Mouse (Mus musculus) urinary bladder, adult 18-20 months (tissue): ENCODE results near the gene Spen.

Experiments
- DNase-seq, 2 experiments: peaks; one replicate each; pipeline ENCODE4 v3.0.0; 2022; ENCODE audit warnings: low spot score in 2 of 2, mixed read lengths in 2 of 2

Gene Spen

DNA sequence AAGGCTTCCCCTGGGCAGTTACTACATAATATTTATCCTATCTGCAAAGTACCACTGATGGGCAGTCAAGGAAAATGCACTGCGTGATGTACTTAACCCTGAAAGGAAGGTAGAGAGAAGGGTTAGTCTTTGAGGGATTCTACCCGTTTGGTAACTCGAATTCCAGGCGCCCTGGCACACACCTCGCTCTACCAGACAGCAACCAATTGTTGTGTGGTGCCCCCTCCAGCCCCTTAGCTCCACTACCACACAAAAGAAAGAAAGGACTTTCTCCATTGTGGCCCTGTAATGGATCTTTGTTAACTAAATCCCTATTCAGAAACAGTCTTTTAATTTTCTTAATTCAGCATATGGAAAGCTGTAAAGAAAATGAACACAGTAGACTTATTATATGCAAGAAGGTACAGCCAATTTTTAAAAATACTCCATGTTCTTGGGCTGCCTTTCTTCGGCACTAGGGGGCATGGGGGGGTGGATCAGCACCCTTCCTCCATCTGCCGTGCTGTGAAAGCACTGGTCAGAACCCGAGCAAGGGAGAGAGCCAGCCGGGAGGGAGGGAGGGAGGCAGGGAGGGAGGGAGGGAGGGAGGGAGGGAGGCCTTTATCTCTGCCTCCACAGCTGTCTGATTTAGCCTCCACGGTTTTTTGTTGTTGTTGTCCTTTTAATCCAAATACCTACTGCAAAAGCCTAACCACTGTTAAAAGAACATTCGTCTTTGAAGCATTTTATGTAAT, 3.3 kb downstream of the Spen start:
- peak in 1 of 2 experiments; percentile 16 for DNase-seq

DNA sequence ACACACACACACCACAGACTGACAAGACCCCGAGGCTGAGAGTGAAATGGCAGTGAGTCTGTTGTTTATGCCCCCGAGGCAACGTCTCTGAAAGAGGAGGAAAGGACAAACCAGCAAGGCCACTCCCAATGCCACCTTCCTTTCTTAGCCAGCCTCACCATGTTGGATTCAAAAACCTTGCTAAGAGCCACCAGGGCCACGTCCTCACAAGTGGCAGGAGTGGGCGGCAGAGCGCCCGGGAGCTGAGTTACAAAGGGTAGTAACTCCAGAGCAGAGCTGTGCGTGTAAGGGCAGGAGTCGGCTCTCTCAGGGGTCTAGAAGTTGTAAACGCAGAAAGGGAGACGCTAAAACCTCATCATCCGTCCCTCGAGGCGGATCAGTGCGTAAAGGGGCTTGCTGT, 7.4 kb downstream of the Spen start:
- no peak for DNase-seq

DNA sequence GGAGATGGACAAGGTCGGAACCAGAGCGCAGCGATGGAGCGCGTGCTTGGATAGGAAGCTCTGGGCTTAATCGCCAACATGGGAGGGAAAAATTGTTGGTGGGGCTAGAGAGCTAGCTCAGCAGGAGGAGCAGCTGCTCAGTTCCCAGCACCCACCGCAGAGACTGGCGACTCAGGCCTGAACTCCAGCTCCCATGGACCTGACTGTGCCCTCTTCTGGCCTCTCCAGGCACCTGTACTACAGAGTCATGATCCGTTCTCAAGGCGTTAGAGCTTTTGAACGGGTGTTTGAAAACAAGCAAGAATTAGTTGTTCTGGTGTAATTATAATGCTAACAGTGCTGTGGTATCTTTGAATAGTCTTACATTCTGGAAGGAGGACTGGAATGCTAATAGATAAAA, 9.5 kb downstream of the Spen start:
- no peak for DNase-seq

DNA sequence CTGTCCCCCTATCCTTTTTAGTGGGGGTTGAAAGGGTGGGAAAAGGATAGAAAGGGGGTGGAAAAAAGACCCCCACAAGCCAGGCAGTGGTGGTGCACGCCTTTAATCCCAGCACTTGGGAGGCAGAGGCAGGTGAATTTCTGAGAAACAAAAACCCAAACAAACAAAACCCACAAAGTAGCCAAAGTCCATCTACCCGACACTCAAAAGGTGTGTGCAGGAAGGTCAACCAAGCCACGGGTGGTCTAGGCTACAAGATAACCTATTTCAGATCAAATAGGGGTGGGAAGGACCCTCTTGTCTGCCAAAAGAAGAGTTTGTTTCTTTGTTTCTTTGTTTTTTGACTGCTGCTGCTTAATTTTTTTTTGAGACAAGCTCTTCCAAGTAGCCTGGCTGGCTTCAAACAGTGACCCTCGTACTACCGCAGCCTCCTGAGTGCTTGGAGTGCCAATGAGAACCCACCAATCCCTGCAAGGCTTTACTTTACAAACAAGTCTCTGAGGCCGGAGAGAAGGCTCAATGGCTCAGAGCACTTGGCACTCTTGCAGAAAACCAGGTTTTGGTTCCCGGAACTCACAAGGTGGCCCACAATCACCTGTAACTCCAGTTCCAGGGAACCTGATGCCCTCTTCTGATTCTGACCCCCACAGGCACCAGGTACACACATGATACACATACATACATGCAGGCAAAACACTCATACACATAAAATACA, 11.3 kb downstream of the Spen start:
- no peak for DNase-seq

DNA sequence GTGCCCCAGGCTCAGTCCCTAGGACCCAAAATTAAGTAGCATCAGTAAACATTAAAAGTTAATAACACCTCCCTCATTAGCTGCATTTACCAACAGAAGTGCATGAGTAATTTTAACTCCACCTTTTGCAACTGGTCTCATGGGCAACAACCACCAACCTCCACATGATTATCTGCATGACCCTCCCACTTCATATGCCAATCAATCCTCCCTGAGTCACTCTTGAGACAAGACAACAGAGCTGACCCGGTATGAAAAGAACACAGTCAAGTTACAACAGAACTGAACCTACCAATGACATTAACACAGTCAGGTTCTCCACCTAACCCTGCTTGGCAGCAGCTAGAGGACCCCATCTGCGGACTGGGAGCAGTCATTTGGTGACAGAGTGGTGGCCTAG, 12.5 kb downstream of the Spen start:
- no peak for DNase-seq

DNA sequence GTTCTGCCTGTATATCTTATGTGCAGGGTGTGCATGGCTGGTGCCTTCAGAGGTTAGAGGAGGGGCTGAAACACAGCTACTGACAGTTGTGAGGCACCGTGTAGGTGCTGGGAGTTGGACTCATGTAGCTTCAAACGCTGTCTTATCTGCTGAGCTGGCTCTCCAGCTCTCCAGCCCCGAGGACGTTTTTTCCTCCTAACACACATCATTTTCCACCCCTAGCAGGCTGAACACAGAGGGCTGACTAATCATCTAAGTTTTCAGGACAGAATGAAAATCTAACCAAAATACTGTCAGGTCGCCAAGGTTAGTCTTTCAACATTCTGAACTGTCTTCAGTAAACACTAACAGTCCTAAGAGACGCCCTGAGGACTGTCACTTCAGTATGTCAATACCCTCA, 13.7 kb downstream of the Spen start:
- DNase-seq: no peak

DNA sequence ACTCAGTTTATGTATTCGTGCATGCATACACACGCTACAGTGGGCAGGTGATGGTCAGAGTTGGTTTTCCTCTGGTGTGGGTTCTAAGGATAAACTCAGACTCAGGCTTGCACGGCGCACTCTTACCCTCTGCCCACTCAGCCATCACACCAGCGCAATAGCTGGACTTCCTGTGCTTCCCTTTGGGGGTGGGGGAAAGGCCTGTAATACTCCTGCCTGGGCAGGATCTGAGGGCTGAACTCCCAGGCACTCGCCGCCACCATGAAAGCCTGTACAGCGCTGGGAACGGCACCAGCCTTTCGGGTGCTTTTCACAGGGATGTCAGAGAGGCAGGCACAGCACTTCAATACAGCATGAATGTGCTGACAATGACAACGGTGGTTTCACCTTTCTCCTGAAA, 15.3 kb downstream of the Spen start:
- no peak for DNase-seq

DNA sequence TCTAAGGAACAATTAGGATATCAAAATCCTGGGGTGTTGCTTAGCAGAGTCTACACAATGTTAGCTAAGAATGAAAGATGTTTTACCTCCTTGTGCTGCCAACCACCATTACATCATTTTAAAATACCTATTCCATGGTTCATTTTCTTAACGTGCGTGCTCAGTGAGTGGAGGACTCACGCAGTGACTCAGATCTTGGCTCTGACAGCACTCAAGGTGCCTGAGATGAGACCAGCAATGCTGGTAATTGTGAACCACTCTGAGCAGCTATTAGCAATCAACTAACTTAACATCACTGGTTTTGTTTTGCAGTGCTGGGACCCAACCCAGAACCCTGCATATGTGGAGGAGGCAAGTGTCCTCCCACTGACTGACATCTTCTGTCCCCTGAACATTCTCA, 20.0 kb downstream of the Spen start:
- no peak for DNase-seq

DNA sequence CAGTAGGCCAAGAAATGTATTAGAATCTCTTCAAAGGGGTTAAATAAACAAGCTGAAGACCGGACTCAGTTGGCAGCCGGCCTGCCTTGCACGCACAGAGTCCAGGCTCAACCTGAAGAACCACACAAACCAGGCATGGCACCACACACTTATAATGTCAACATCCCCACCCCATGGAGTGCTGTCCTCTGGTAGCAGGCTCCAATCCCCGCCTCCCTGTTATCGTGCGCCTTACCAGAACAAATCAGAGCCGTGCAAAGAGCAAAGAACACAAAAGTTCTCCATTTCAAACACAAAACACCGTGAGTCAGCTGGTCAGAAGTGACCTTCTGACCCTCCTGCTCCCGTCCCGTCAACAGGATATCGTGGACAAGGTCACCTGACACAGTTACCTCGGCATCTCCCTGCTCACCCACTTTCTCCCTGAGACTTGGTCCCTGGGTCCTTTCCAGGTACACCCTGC, 24.2 kb downstream of the Spen start:
- peak; percentile 64 to 86 for DNase-seq

DNA sequence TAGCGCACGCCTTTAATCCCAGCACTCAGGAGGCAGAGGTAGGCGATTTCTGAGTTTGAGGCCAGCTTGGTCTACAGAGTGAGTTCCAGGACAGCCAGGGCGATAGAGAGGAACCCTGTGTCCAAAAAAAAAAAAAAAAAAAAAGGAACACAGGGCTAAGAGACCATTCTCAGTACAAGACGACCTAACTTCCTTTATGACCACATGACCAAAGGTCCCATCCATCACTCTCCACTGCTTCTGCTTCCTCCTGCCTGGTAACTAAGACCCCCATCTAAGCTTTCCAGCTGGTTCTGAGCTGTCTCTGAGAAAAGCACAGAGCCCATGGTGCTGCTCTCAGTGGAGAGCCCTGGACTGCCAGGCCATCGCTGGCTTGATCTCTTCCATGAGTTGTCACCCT, 26.3 kb downstream of the Spen start:
- no peak for DNase-seq

DNA sequence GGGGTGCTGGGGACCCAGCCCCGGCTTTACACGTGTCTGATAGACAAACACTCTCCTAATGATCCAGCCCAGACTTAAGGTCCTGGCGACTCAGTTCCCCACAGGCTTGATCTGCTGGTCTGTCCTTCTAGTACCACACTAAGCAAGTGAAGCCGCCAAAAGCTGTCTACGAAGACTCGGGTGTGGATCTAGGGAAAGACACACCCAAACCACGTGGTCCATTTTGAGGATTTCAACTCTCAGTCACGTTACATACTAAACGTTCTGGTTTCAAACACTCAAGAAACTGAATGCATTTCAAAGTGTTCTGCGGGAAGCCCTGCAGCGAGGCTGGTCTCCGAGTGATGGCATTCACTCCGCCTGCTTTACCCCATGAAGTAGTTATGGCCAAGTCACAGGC, 27.9 kb downstream of the Spen start:
- DNase-seq: no peak

DNA sequence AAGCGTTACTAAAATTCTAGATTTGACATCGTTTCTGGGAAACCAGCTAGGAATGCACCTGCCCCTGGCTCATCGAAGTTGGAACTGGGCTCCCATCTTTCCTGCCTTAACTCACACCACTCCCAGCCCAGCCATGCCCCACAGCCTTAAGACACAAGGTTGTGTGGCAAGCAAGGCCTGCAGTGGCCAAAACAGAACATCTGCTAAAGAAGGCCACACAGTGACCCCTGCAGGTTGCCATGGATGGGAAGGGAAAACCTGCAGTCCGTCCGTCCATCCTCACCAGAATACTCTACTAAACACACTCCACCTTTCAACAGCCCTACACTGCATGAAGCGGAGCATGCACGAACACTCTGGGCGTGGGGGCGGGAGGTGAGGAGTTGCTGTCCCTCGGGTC, 31.5 kb downstream of the Spen start:
- peak; percentile 9 to 28 for DNase-seq

DNA sequence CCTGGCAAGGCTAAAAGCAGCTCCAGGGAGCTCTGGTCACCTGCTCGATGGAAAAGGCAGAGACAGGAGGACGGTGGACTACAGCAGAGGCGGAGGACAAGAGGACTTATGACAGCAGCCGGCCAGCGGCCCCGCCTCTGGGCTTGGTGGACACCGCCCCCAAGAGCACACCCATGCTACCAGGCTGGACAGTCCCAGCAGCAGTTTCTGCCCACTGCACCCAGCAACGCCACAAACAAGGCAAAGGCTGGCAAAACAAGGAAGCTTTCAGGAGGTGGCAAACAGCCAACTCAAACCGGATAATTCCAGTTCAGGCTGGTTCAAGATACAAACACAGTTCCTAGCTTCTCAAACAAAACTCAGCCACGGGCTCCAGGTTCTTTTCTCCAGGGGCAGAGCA, 32.0 kb downstream of the Spen start:
- DNase-seq: peak; percentile 84 to 89

DNA sequence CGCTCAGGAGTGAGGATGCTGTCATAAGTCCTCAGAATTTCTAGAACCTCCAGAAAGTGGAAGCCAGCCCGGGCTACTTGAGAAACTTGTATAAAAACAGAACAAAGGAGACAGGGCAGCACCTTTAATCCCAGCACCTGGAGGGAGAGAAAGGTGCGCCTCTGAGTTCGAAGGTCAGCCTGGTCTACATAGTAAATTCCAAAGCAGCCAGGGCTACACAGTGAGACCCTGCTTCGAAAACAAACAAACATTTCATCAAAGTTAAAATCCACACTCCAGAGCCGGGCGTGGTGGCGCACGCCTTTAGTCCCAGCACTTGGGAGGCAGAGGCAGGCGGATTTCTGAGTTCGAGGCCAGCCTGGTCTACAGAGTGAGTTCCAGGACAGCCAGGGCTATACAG, 32.6 kb downstream of the Spen start:
- no peak for DNase-seq

DNA sequence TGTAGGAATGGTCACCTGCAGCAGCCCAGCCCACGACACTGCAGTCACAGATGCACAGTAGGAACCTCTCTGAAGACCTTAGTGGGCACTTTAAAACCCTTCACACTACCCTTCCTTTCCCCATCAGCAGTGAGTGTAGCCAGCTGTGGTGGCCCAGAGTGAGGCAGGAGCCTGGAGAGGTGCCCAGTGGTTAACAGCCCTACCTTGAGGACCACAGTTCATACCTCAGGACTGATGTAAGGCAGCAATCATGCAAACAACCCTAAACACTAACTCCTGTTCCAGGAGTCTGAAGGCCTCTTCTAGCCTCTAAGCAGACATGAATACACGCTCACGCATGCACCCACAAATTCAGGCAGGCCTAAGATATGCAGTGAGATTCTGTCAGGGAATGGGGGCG, 33.9 kb downstream of the Spen start:
- DNase-seq: no peak

DNA sequence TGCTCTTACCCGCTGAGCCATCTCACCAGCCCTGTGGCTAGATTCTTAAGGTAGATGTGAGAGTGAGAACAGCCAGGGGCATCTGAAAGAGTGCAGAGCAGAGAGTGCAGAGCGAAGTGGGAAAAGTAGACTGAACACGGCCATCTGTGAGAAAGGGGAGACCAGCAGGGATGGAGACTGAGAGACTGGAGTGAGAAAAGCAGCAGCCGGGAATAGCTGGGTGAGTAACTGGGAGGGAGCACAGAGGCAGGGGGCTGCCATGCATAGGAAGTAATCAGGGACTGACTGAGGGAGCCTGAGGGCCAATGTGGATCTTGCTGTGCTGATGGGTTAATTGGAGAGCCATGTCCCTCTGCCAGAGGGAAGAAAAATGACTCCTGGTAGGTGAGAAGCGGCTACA, 35.7 kb downstream of the Spen start:
- no peak for DNase-seq

DNA sequence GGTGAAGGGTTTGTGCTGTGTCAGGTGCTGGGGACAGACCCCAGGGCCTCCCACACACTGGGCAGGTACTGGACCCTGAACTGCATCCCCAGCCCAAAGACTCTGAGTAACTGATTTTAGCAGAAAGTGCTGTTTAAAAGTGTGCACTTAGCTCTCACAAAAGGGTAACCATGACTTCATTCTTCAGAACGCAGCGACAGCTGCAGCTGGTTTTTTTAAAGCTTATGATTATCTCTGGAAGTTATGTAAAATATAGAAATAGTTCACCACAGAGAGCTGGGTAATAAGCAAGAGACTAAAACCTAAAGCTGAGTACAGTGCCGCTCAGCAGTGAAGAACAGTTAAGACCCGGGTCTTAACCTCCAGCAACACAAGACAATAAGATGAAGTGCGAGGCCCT, 37.3 kb downstream of the Spen start:
- DNase-seq: no peak

DNA sequence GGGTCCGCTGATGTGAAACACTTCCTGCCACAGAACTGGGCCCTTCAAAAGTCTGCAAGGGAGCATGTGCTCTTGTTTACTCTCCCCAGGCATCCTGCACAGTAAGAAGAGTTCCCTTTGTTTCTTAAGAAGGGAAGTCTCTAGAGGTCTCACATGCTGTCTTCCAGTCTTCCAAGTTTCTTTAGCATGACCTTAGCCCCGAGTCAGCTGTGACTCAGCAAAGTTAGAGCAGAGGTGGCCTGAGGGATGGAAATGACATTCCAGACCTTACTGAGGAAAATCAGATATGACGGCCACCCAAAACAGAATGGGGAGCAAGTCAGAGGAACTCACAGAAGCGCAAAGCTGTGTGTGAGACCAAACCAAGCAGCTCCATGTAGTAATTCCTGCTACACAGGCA, 37.8 kb downstream of the Spen start:
- DNase-seq: no peak

DNA sequence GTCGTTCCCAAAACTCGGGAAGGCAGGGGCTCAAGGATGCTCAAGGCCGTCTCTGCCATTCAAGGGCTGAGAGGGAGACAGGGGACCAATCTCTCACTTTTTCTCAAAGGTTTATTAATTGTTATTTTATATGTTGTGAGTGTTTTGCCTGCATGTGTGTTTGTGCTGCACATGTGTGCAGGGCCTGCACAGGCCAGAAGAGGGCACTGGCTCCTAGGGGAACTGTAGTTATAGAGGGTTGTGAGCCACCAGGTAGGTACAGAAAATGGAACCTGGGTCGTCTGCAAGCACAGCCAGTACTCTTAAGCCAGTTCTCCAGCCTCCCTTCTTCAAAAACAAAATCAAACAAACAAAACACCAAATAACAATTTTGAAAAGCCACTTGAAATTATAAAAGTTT, 49.7 kb downstream of the Spen start:
- DNase-seq: no peak

DNA sequence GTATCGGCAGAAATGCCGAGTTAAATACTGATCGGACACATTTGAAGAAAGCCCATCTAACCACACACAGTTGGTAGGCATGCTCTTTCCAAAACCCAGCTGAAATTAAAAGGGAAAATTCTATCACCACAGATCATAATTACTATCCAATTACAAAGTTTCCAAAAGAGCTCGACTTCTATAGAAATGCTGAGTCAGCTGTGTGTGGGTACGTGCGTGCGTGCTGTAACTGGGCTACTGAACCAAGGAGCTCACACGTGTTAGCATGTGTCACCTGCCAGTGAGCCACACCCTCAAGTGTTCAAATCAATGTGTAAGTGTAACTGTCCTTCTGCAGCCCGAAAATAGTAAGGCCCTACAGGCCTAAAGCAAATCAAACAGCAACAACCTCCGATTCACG, 50.8 kb downstream of the Spen start:
- DNase-seq: no peak

DNA sequence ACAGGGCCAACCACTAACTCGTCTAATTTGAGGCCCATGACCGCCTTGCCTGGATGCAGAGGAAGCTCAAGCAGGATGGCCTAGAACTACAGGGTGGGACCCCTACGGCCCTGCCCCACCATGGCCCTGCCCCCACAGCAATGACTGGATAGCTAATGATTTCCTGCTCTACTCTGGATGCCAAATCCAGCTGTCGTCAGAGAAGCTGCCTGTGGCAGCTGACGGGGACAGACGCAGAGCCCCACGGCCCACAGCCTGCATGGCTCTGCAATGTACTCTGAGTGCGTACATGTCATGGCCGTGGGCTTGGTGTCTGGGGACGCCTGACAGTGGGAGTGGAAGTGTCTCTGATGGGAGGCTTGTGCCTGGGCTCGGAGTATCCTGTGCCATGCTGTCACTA, 54.3 kb downstream of the Spen start:
- no peak for DNase-seq

DNA sequence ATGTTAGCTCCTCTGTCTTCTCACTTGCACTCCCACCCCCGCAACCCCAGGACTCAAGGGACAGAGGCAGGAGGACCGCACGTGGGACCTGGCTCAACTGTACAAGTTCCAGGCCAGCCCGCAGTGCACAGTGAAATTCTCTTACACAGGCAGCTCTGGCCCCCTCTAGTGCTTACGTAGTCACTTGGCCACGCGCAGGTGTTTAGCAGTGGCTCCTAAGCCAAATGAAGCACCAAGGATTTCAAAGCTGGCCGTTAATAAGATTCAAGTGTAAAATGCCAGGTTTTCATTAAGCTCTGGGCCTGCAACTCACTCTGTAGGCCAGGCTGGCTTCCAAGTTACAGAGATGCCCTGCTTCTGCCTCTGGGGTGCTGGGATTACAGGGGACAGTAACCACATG, 59.0 kb downstream of the Spen start:
- no peak for DNase-seq

DNA sequence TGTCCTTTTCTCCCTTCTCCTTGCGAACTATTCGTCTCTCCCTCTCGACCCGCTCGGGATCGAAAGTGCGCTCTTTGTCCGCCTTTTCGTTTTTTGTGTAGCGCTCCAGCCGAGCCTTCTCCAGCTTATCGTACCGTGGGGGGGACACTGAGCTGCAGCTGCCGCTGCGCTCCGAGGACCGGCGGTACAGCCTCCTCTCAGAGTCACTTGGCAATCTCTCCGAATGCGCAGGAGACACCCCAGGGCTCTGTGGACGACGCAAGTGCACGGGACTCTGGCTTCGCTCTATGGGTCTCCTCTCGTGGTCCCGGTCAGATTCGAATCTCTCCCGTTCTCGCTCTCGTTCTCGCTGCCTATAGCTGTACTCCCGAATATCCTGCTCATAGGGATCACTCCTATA, 59.6 kb downstream of the Spen start:
- DNase-seq: no peak

DNA sequence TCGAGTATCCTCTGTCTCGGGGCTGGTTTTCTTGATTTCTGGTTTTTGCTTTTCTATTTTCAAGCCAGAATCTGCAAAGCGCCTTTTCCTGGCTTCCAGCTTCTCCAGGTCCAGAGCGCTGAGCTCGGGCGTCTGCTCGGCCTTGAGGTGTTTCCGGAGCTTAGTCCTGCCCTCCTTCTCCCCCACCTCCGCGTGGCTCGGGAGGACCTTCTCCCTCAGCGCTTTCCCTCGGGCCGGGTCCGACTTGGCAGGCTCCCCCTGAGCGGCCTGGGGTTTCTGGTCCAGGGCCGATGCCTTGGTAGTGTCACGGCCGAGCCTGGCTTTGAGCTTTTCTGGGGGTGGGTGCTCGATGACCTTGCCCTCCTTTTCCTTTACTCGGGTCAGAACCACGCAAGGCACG, 60.2 kb downstream of the Spen start:
- no peak for DNase-seq
